9 mouse cellular contexts compared by ENCODE assay signal in genomic region chr16:96718221-96718620, GRCm38 (mm10).
DNase-seq lines count a peak whose midpoint lies in the region; ATAC-seq and TF ChIP-seq lines count a peak whose summit lies in the region.
"Had no signal": no experiment of that assay in that cellular context is flagged by ENCODE, and none has a peak within 500 bp of the region (broad histone marks: within the 10 kb centered on the region; RNA-seq: fewer than 3 reads in every experiment).

No protein-coding gene starts in this region.

- no peak for ATAC-seq in heart, postnatal 0 days (ENCODE audit: insufficient read depth, low read depth)
- peak; percentile 59 for ATAC-seq in erythroid progenitor cell, adult 5-6 weeks (replicated peaks; ENCODE audit: low FRiP score, poor library complexity, severe bottlenecking)
- no peak for ATAC-seq in inflammation-experienced regulatory T-cells, adult 6 months

- 14% methylated on average over 2 of the region's 2 CpGs for WGBS in heart, postnatal 0 days

- TF ChIP-seq CTCF in heart, postnatal 0 days (IDR thresholded peaks at IDR 0.05; ENCODE audit: low read depth), result 0 out of 2 replicates have a peak, but pooled peaks have one; percentile 12

- no peak overlapping the region for H3K4me3 ChIP-seq in heart, postnatal 0 days (ENCODE audit: low read depth, low read length)
- H3K4me3 ChIP-seq: stomach, embryonic 15.5 days had no signal

- no peak overlapping the region for H3K9ac ChIP-seq in heart, postnatal 0 days (replicated peaks; ENCODE audit: low read depth, low read length)
- H3K9ac ChIP-seq: stomach, embryonic 15.5 days had no signal

- TF ChIP-seq EP300 in heart, postnatal 0 days (IDR thresholded peaks at IDR 0.05; ENCODE audit: low read depth), result no peak

- H3K27me3 ChIP-seq in heart, postnatal 0 days (ENCODE audit: control insufficient read depth, insufficient read depth, low read length), result no peaks in the 10 kb centered on the region
- H3K27me3 ChIP-seq: stomach, embryonic 15.5 days had no signal

- H3K9me3 ChIP-seq in heart, postnatal 0 days (replicated peaks; ENCODE audit: control insufficient read depth, low read length), result no peaks in the 10 kb centered on the region
- H3K9me3 ChIP-seq: stomach, embryonic 15.5 days had no signal

- no peaks in the 10 kb centered on the region for H3K36me3 ChIP-seq in heart, postnatal 0 days (replicated peaks; ENCODE audit: control insufficient read depth, insufficient read depth, low read length)
- H3K36me3 ChIP-seq: stomach, embryonic 15.5 days had no signal

- DNase-seq in heart, postnatal 0 days (ENCODE audit: low spot score), result no peak
- DNase-seq in heart, postnatal 36 days, result no peak
- DNase-seq in thymus, postnatal 14 days, result peak; percentile 5
- no peak for DNase-seq in thymus, adult 18-20 months
- DNase-seq in spleen, postnatal 36 days (ENCODE audit: low spot score in 2 of 2), result no peak
- no peak for DNase-seq in gastrocnemius, adult 18-20 months (ENCODE audit: low spot score)

- H3K27ac ChIP-seq in heart, postnatal 0 days (ENCODE audit: low read depth), result no peak overlapping the region
- H3K27ac ChIP-seq: stomach, embryonic 15.5 days had no signal

- H3K4me2 ChIP-seq in heart, postnatal 0 days (ENCODE audit: low read depth, low read length), result no peak overlapping the region
- H3K4me2 ChIP-seq: stomach, embryonic 15.5 days had no signal

- intact Hi-C loops in heart, postnatal 36 days (cut with DNase I), result no loop called here

- no peaks in the 10 kb centered on the region for H3K4me1 ChIP-seq in heart, postnatal 0 days (ENCODE audit: control insufficient read depth, insufficient read depth)
- H3K4me1 ChIP-seq: stomach, embryonic 15.5 days had no signal
